Mouse (Mus musculus) left cerebral cortex, adult 9 months (tissue): ENCODE measurements at regions not wholly inside any gene's neighbourhood (a gene's known extent, or its start where the extent isn't known, plus 50 kb on each side); places are given as distances from the start of the nearest gene placed in this dataset.
A peak's percentile ranks its signal among the peaks of the same experiment; 100 is the strongest.
"Not testable (repeated sequence)": the region's sequence is repeated elsewhere in the genome, so short reads cannot be mapped to it uniquely, and the experiment has no call there.

ENCODE experiments used
- DNase-seq, 2 experiments: peaks; one replicate each; pipeline ENCODE4 v3.0.0; 2022; ENCODE audit warnings: low spot score in 2 of 2

DNA sequence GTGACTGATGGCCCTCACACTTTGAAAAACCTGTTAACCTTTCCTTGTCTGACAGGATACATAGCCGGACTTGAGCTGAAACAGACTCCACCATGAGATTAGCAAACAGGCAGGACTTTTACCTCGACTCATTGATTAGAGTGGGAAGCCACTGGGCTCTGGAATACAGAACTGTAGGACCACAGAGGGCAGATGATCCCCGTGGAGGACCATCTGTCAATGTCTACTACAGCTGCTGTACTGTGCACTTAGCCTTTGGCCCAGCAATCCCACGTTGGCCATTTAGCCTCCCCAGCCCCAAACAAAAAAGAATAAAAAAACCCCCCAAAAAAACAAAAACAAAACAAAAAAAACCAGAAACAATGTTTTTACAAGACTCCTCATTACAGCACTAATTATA, 103.9 kb upstream of the Dazl start:
- DNase-seq, result no peak

DNA sequence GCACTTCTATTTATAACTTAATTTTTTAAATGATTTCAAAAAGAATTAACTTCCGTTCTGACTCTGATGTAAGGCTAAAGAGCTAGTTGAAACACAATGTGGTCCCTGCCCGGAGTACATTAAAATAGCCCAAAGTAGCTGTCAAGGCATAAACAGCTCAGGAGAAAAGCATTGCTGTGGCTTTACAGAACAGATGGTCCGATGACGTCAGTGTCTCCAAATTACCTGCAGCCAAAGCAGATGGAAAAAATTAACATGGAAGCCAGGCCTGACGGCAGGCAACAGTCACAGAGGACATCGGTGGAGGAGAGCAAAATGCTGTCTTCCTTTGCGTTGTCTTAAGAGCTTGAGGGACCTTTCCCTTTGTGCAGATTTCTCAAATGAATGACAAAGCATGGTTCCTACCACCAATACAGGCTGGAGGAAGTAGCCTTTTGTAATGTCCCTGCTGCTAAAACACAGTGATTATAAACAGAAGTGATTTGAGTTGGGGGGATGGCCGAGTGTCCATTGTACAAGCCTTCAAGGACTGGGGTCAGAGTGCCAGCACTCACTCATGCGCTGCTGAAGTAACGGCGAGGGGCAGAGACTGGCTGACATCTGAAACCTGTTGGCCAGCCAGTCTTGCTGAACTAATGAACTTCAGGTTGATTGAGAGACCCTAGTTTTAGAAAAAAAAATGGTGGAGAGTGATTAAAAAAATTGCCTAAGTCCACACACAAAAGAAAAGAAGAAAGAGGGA, 101.8 kb upstream of the Plcl2 start:
- peak; percentile 46 to 88 for DNase-seq

DNA sequence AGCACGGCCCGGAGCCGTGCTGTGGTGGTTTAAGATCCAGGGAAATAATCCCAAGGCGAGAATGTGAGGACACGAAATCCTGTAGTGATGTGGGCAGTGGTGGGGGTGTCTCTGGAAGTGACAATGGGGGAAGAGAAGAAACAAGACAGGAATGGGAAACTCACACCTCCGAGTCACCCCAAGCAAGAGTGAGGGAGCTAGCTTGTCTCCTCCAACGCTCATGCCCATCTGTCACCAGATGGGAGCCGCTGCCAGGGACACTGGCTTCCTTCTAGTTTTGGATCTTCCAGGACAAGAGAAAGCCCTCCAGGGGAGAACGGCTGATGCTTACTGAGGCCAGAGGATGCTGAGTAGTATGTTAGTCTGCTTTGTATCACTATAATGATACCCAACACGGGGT, 100.6 kb upstream of the Plcl2 start:
- peak in 1 of 2 experiments; percentile 75 for DNase-seq

DNA sequence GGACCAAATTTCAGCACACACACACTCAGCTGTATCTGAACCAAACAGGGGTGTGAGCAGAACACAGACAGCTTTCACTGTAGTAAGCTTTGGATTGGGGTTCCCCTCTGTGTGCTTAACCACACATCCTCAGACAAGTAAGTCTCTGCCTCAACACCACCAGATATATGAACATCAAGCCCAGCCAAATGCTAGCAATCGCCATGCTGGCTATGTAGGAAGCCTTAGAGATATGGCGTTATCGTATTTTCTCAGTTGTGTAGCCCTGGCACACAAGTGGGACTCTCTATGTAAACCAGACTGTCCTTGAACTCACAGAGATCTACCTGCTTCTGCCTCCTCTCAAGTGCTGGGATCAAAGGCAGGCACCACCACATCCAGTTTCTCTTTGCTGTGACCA, 99.9 kb upstream of the Plcl2 start:
- DNase-seq, result no peak

DNA sequence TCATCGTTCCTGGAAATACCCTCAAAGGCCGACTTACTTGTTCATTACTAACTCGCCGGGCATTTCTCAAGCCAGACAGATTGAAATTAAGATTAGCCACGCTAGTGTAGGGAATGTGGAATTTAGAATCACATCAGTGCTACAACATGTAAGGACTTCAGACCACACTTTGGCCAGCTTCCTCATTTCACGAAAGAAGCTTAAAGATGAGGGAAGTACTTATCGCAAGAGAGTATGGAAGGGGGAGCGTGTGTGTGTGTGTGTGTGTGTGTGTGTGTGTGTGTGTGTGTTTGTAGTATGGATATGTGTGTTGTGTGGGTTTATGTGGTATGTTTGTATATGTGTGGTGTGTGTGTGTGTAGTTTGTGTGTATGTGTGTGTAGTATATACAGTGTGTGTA, 99.3 kb upstream of the Plcl2 start:
- DNase-seq, result no peak

DNA sequence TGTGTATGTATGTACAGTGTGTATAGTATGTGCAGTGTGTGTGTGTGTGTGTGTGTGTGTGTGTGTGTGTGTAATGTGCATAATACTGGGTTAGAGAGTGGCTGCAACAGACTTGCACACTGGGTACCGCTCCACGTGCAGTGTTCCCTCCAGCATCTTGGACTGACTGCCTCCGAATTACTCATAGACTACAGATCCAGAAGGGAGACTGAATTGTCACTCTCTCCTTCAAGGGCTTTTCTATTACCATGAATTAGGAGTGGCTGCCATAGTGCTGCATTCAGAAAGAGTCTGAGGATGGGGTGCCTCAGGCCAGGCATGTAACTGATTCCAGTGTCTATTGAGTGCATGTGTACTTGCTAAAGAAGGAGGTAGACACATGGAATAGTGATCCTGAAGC, 98.9 kb upstream of the Plcl2 start:
- no peak for DNase-seq

DNA sequence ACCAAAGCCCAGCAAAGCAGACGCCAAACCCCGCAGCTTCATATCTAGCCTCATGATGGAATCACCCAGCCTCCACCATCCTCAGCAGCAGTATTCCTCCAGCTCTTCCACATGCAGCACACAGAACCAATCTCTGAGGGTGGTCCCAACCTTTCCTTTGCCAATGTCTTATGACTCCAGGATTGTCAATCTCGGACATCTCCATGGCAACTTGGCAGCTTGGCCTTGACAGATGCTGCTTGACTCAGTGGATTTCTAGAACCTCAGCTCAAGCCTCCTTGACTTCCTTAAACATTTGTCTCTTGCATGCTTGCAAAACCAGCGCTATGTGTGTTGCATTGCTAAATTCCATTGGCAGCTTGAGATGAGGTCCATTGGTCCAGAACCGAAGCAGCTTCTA, 96.8 kb upstream of the Plcl2 start:
- no peak for DNase-seq

DNA sequence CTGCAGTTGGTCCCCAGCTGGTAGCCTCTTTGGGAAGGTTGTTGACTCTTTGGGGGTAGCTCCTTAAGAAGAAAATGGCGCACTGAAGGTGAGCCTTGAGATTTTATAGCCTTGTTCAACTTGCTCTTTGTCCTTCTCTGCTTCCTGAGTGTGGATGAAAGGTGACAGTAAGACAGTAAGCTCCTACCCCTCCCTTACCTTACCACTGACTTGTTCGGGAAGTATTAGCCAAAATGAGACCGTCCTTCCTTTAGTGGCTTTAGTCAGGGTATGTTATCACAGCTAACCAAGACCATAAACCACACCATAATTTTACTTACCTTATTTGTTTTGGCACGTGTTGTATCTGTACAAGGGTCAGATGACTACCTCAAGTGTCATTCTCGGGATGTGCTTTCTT, 95.3 kb upstream of the Plcl2 start:
- DNase-seq, result no peak

DNA sequence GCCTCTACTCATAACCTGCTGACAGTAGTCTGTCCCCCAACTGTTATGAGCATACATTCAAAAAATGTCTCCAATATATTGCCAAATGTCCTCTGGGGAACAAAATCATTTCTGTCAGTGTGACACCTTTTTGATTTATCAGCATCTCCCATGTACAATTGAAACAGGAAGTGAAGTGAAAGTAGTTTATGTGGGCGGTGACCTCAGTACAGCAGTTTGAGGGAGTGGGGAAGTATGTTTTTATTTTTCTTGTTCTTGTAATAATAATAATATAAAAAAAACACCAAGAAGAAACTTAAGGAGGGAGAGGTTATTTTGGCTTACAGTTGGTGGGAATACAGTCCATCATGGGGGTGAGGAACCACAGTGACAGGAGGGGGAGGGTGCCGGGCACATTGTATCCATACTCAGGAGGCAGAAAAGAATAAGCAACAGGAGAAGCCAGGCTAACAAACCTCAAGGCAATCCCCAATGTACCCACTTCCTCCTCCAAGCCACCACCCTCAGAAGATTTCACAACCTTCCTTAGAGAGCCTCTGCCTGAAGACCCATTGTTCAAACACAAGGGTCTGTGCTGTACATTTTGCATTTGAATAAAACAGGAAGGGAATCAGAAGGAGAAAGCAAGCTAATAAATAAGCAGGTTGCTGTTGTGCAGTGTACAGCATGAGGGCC, 93.7 kb upstream of the Plcl2 start:
- no peak for DNase-seq

DNA sequence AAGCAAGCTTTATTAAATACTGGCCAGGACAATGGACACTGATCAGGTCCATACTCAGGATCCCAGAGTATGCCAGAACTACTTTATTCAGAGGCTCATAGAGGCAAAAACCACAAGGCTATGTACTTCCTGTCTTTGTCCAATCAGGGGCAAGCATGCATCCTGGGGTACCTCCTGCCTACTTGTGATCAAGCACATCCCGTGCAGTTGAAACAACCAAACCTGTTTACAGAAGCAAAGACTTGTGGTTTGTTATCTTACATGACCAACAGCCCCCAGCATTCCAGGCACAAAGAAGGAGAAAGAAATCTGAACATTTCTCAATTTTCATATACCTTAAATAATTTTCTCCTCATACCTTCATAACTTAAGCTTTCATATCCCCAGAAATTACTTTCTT, 93.1 kb upstream of the Plcl2 start:
- no peak for DNase-seq

DNA sequence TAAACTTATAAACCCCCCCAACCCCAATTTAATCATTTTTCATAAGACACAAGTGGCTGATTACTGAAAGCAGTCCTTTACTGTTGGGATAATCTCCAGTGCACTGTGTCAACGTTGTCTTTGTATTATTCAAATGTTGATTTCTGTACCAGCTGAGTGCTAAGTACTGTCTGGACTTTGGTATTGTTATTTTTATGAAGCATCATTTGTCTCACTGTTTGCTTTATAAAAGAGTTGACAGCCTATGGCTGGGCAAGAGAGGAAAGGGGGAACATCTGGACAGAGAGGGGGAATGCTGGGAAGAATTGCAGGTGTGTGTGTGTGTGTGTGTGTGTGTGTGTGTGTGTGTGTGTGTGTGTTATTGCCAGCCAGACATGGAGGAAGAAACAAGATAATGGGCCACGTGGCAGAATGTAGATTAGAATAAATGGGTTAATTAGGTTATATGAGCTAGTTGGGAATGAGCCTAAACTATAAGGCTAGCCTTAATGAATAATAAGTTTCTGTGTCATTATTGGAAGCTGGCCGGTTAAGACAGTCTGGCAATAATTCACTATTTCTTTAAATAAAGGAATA, 92.6 kb upstream of the Plcl2 start:
- no peak for DNase-seq

DNA sequence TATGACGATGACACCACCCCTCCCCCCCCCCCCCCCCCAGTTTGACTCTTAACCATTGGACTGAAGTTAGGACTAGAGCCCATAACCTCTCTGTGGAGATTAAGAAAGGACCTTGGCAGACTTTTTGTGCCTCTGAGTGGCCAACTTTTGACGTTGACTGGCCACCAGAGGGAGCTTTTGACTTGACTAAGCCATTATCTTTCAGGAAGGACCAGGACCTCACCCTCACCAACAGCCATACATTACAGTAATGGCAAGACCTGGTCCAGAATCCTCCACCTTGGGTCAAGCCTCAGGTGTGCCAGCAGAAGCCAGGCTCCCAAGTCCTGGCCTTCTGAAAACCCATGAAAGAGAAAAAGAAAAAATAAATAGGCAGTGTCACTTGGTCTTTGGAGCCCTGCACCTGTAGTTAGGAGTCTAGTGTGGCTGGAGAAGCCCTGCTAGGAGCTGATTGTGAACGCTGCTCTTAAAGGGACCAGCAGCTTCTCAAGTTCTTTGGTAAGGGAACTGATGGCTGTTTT, 90.3 kb upstream of the Plcl2 start:
- DNase-seq, result peak in 1 of 2 experiments; percentile 31

DNA sequence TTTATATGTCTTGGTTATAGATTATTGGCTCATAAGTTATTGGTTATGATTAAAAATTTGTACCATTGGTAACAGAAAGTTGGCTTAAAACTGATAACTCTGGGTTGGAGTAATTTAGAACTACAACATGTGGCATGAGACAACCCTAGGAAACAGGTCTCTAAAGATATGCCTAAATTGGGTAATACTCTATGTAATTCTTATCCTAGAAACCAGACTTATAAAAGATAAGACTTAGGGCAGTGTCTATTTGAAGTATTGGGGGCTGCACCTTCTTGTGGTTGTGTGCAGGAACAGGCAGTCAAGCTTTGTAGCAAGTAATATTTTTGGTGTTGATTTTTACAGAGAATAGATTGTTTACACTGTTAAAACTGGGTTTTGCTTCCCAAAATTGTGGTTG, 89.7 kb upstream of the Plcl2 start:
- not testable (repeated sequence) for DNase-seq

DNA sequence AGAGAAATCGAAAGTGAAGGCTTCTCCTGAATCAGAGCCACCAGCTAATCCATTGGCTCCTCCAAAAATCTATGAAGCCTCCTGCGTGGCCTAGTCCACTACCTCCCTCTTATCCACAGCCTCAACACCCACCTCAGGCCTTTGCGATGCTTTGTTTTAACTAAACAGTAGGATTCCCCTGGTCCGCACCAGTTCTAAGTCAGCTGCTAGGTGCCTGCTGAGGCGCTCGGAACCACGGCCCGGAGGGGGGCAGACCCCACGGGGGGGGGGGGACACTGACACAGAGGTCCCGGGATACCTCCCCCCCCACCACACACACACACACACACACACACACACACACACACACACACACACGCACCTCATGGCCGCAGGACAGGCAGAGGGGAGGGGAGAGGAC, 89.2 kb upstream of the Plcl2 start:
- no peak for DNase-seq

DNA sequence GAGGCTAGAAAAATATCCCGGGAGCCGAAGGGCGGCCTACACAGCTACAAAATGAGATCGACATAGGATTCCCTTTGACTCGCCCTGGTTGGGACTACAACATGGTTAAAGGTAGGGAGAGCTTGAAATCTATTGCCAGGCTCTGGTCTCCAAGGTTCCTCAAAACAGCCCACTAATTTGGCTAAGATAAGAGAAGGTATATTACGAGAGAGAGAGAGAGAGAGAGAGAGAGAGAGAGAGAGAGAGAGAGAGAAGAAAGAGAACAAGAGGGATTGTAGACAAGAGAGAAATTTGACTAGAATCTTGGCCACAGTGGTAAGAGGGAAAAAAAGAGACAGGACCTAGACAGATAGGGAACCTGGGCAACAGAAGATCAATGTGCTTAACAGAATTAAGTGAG, 88.5 kb upstream of the Plcl2 start:
- DNase-seq, result no peak

DNA sequence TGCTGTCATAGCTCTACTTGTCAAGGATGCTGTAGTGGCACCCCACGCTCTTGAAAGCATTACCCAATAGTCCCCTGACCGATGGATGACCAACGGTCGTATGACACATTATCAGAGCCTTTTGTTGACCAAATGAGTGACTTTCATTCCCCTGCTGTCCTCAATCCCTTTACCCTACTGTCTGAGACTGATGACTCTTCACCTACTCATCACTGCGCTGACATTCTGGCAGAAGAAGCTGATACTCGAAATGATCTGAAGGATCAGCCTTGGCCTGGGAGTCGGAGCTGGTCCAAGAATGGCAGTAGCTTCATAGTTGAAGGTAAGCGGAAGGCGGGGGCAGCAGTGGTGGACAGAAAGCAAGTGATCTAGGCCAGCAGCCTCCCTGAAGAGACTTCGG, 87.7 kb upstream of the Plcl2 start:
- DNase-seq, result no peak

DNA sequence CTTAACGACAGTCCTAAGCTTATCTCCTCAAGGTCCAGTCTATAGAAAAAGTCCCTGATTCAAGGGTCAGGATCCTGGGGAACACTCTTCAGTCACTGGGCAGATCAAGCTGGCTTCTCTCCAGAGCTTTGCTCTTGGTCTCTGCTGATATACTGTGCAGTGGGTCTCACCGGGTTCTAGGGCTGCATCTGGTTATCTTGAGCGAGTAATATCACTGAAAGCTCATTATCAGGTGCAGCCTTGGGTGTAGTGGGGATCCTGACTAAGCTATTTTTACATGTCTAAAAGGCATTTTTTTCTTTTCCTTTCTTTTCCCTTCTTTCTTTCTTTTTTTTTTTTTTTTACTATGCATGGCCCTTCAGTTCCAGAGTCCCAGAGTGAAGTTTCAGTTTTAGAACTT, 84.1 kb upstream of the Plcl2 start:
- DNase-seq, result no peak

DNA sequence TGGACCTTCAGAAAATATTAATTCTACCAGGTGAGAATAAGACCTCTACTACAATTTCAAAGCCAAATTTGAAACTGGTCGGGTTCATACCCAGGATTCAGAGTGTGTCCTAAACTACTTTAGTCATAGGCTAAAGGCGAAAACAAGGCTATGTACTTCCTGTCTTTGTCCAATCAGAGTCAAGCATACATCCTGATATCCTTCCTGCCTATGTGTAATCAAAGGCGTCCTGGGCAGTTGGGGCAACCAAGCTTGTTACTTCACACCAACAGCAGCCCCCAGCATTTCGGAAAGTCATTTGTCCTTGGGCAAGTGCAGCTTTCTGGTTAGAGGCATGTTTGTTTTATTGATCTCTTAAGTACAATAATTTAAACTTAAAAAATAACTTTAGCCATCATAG, 83.7 kb upstream of the Plcl2 start:
- DNase-seq, result no peak

DNA sequence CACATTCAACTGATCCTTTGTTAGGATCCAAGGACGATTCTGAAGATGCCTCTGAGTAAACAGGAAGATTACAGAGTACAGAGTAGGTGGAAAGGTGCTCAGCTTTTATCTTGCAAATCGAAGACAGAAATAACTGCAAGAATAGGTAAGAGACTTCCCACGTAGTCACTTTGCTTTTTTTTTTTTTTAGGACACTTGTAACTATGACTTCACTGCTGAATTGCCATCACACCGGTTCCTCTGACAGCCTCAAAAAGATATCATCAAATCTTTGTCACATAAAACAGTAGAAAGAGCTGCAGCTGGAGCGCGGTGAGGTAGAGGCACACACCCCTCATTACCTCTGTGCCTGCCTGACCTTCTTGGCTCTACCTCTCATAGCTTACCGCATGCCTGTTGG, 83.1 kb upstream of the Plcl2 start:
- DNase-seq, result no peak

DNA sequence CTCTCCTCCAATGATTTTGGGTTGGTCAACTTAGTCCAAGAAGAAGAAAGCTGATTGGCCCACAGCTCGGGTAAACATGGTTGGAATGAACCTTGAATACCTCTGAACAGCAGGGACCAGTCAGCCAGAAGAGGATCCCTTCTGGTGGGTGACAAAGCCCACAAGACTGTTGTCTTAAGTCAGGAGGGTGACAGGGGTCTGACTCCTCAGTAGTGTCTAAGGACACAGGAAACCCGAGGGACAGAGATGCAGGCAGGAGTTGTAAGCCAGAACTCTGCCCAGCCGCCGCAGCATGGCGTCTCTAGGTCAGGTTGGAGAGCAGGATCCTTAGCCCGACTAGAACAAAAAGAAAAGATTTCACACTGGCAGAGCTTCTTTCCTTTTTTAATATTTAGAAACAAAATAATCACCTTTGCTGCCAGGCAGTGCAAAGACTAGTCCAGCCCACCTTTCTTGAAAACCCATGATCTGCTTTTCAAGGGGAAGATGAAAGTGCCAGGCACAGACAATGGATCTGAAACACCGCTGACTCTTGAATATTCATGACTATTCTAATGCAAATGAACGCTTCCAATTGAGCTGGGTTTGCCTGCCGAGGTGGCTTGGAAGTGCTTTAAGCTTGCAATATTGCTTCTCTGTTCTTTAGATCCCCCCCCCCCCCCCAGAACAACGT, 81.7 kb upstream of the Plcl2 start:
- peak in 1 of 2 experiments; percentile 36 for DNase-seq

DNA sequence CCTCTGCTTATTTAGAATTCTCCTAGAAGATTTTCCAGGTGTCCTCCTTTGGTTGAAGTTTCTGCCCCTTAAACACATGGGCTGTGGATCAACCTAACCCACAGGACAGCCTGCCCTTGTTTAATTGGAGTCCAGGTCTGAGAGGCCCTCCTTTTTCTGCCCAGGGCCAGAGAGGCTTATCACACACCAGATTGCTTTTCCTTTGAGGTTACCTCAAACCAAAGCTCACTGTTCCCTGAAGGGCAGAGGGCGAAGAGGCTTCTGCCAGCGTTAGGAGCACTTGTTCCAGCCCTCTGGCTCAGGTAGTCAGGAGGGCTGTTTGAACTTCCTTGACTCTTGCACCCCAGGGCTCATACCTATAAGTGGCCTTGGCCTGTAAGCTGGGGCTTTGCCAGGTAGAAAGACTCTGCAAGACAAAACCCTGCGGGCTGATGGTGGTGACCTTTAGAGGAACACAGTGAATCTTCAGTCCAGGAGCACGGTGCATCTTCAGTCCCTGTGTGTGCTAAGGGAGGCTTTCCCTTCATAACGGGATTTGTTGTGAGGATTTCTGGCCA, 81.1 kb upstream of the Plcl2 start:
- no peak for DNase-seq

DNA sequence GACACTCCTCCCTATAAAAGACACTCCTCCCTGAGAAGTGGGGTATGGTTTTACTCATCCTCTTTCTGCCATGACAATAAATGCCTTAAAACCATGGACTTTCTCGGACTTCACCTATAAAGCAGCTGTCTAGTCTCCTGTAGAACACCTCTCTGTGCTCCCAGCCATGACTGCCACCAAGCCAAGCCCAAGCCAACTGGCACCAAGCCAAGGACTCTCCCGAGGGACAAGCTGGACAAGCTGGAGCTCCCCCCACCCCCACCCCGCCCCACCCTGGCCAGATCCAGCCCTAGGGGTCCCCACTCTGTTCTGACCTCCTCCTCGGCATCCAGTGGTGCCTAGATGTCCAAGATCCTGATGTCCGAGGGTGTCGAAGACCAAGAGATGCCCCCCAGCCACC, 76.6 kb upstream of the Plcl2 start:
- DNase-seq, result no peak
